Mouse (Mus musculus) urinary bladder, postnatal 4 days (tissue): Measurements from ENCODE around the gene Trabd.

Source experiments
- DNase-seq, 2 experiments: peaks; one replicate each; pipeline ENCODE4 v3.0.0; 2021 to 2022; ENCODE audit warnings: low spot score in 2 of 2

The Trabd gene

DNA sequence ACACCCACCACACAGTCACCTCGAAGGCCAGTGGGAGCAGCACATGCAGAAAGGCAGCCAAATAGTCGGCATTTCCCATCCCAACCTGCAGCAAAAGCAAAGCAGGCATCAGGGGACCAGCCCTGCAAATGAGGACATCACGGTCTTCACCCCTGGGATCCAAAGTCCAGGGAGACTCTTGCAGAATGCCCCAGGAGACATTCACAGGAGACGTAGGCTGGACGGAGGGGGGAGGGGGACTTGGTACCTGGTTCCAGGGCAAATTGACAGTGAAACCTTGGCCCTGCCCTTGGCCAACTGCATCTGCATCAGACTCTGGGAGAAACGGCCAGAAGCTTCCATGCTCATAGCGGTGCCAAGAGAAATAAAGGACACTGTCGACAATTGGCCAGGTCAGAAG is 51.7 kb downstream of the Trabd start:
- no peak for DNase-seq

DNA sequence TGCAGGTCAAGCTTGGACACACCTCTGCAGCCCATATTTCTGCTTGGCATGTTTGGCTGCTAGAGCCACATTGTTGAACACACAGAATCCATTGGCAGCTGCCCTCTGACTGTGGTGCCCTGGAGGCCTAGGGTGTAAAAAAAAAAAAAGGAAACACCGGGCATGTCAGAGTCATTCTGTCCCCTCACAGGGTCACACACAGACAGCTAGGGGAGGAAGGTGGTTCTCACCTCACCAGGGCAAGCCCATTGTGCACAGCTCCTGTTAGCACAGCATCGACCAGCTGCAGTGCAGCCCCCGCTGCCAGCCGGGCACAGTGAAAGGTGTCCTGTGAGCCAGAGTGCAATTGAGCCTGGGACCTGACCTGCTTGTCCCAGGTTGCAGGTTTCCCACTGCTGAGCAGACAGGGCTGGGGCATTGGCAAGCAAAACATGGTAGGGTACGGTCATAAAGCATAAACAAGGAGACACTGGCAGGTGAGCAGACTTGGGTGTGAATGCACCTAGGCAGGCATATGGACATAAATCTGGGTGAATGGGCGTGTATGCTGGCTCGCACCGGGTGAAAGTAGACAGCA is 52.5 kb downstream of the Trabd start:
- DNase-seq: no peak

DNA sequence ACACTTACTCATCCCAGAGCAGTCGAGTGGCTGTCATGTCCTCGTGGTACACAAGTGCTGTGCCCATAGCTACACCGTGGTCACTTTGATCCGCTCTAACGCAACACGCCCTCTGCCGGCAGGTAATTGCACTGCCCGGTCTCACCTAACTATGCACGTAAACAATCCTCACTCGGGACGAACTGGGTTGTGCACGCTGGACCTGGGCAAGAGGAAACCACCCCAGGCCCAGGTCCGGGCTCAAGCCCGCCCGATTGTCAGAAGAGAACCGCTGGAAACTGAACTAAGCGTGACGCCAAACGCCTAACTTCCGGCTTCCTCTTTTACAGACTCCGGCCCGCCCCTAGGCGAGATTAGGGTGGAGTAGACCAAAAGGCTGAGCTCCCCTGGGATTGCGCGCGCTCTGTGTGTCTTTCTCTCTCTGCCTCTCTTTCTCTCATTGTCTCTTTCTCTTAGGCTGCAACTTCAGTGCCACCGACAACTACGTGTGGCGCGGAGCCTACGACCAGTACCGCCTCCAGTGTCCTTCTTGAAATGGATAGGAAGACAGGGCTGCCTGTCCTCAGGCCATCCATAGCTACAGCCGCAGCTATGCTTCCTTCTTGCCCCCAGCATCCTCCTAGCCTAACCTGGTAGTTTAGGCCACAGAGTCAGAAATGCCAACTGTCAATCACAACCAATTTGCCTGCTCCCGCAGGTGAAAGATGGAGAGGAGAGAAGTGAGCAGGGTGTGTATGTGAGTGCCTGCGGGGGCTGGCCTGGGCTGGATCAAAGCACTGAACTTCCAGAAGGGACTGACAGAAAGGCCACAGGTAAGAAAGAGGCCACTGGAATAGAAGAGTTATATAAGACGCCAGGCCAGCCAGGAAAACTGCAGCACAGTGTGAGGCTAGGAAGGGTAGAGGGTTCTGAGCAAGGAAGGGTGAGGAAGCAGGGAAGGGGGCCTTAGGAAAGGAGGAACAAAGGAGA is 53.7 kb downstream of the Trabd start, which contains the start of gene Hdac10:
Hdac10 (minus strand) TSS at position 319 of the 969 bp plus-strand sequence.
- peak; percentile 74 to 80 for DNase-seq

DNA sequence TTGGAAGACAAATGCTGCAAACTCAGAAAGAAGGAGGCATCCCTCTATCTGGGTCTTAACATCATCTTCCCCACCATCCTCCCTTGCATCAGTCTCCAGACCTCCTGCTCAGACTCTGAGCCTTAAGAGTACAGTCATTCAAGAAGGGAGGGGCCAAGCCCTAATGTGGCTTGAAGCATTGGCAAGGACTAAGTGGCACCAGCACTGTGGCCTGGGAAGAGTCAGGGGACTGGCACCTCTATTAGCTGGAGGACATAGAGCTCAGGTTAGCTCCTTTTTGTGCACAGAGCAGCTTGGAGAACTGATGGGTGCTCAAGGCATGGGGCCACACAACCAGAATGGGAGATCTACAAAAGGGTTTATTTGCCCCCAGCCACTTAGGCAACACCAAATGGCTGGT is 55.3 kb downstream of the Trabd start:
- DNase-seq: no peak

DNA sequence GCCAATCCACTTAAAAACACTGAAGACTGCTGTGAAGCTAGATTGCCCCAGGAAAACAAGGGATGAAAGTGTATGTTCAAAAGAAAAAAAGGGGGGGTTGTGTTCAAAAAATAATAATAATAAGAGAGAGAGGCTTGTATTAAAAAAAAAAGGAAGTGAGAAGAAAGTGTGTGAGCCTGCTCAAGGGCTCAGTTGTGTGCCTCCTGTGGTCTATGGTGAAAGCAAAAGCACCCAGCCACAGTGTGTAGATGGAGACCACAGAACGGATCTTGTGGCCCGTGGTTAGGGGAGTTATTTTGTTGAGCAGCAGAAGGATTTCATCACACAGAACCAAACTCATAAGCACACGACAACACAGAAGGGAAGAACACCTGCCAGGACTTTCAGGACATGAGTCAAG is 56.4 kb downstream of the Trabd start:
- DNase-seq: no peak
